Mouse (Mus musculus) hindbrain, embryonic 11.5 days (tissue): ENCODE measurements around the gene Pcmtd2. TPM values are rescaled to one million over a fixed set of nuclear protein-coding genes. Genes with fewer than 3 reads are reported as not detected.

Source experiments
- ATAC-seq: fragments of 200-750 bp; cut with Nextera tagmentation; 2 replicates; pipeline ENCODE4 v1.8.0; 2017; ENCODE audit warnings: mild to moderate bottlenecking, moderate TSS enrichment, moderate library complexity; ENCODE audit not compliant: low FRiP score
- DNase-seq: peaks from one replicate; pipeline ENCODE4 v3.0.0-alpha.2; 2015; ENCODE audit warnings: low spot score
- H3K27ac ChIP-seq: fragments of 300-500 bp; sonication (generic); 2 replicates; pipeline ENCODE4 v1.5.1; 2014; ENCODE audit warnings: mild to moderate bottlenecking, low read depth, low read length
- H3K27me3 ChIP-seq: fragments of 300-500 bp; sonication (generic); 2 replicates; pipeline ENCODE4 v1.6.1; 2014; ENCODE audit warnings: mild to moderate bottlenecking, low read length, moderate library complexity, mixed read lengths; ENCODE audit not compliant: control insufficient read depth, insufficient read depth
- H3K36me3 ChIP-seq: fragments of 300-500 bp; sonication (generic); 2 replicates; pipeline ENCODE4 v1.6.1; 2014; ENCODE audit warnings: mild to moderate bottlenecking, low read length, moderate library complexity, mixed read lengths; ENCODE audit not compliant: control insufficient read depth, insufficient read depth
- H3K4me1 ChIP-seq: fragments of 300-500 bp; sonication (generic); replicated peaks from 2 replicates; pipeline ENCODE4 v1.6.1; 2014; ENCODE audit warnings: low read length, mixed read lengths; ENCODE audit not compliant: control insufficient read depth, insufficient read depth
- H3K4me2 ChIP-seq: fragments of 300-500 bp; sonication (generic); replicated peaks from 2 replicates; pipeline ENCODE4 v1.6.1; 2014; ENCODE audit warnings: mild to moderate bottlenecking, low read depth, low read length
- H3K4me3 ChIP-seq: fragments of 300-500 bp; sonication (generic); 2 replicates; pipeline ENCODE4 v1.5.1; 2014; ENCODE audit warnings: low read depth, low read length
- H3K9ac ChIP-seq: fragments of 300-500 bp; sonication (generic); 2 replicates; pipeline ENCODE4 v1.6.1; 2014; ENCODE audit warnings: low read depth, low read length
- H3K9me3 ChIP-seq: fragments of 300-500 bp; sonication (generic); 2 replicates; pipeline ENCODE4 v1.6.1; 2016; ENCODE audit warnings: low read length; ENCODE audit not compliant: control insufficient read depth
- WGBS: fragments of 180-500 bp; shearing (Covaris S2); extraction: QIAGEN DNeasy Blood & Tissue Kit; methylation state at CpG from one replicate; pipeline ENCODE4 v1.1.7; 2014; 5-methylcytosine and 5-hydroxymethylcytosine counted together
- polyA plus RNA-seq: library from polyadenylated mRNA; unstranded; fragments of >200 nt; fragmentation: Nextera tagmentation; extraction: Ambion mirVana; gene quantifications from 2 replicates; pipeline ENCODE4 v1.2.1, GENCODE M21; 2014

Gene Pcmtd2
- polyA plus RNA-seq, 1 experiment from 2014 or later = 33.8 TPM

- WGBS = 84% methylated on average over 5 of the region's 5 CpGs
- H3K4me2 ChIP-seq = no peak overlapping the region
- no peak for ATAC-seq
Observed at GRCm38 (mm10) chr2:181845709-181846394, 8.2 kb downstream of the Pcmtd2 start.

GRCm38 (mm10) chr2:181863791-181864535, 26.3 kb downstream of the Pcmtd2 start, which contains the start of gene Polr3k:
Polr3k (plus strand) TSS chr2:181864337.
- H3K4me3 ChIP-seq = peak within 1 kb of the TSS; percentile 48

More at GRCm38 (mm10) chr2:181845709-181846394, 8.2 kb downstream of the Pcmtd2 start:
- no peak overlapping the region for H3K9ac ChIP-seq
- H3K4me1 ChIP-seq = no peaks in the 10 kb centered on the region
- H3K9me3 ChIP-seq = no peaks in the 10 kb centered on the region
- H3K27ac ChIP-seq = no peak overlapping the region
- DNase-seq = no peak
- H3K4me3 ChIP-seq = no peak overlapping the region
- peaks cover 2% of the 10 kb centered on the region; the same call in 1 of the 2 replicates for H3K36me3 ChIP-seq
- no peaks in the 10 kb centered on the region for H3K27me3 ChIP-seq

GRCm38 (mm10) chr2:181864536-181864860, 26.8 kb downstream of the Pcmtd2 start:
- Histone ChIP-seq H3K27me3 (no peaks in the 10 kb centered on the region), H3K27ac (peak overlapping the region; percentile 12; the same call in 1 of the 2 replicates), H3K4me1 (peaks cover 5% of the 10 kb centered on the region; the same call in 1 of the 2 replicates), H3K9ac (peak overlapping the region; percentile 55), H3K4me2 (peak overlapping the region; percentile 49), H3K9me3 (no peaks in the 10 kb centered on the region), H3K4me3 (peak overlapping the region; percentile 48), H3K36me3 (no peaks in the 10 kb centered on the region)
- ATAC-seq = peak; percentile 65; the same call in 1 of the 2 replicates
- under 1% methylated on average over 22 of the region's 22 CpGs for WGBS
- DNase-seq = no peak

More at GRCm38 (mm10) chr2:181863791-181864535, 26.3 kb downstream of the Pcmtd2 start, which contains the start of gene Polr3k:
- peak within 1 kb of the TSS; percentile 69; the same call in 1 of the 2 replicates for H3K27ac ChIP-seq
- DNase-seq (peak; percentile 92), ATAC-seq (peak; percentile 100)
- peak within 1 kb of the TSS; percentile 69 for H3K9ac ChIP-seq
- H3K9me3 ChIP-seq = no peaks in the 10 kb centered on the region
- no peaks in the 10 kb centered on the region for H3K27me3 ChIP-seq
- peaks cover 5% of the 10 kb centered on the region; the same call in 1 of the 2 replicates for H3K4me1 ChIP-seq
- H3K36me3 ChIP-seq = no peaks in the 10 kb centered on the region
- WGBS = under 1% methylated on average over 35 of the region's 35 CpGs
- peak within 1 kb of the TSS; percentile 59 for H3K4me2 ChIP-seq

GRCm38 (mm10) chr2:181866931-181867330, 29.3 kb downstream of the Pcmtd2 start:
- 70% methylated on average over 5 of the region's 5 CpGs for WGBS
- DNase-seq = peak; percentile 76
- H3K27me3 ChIP-seq = no peaks in the 10 kb centered on the region
- no peak overlapping the region for H3K9ac ChIP-seq
- H3K4me3 ChIP-seq = no peak overlapping the region
- peaks cover 5% of the 10 kb centered on the region; the same call in 1 of the 2 replicates for H3K4me1 ChIP-seq
- ATAC-seq = no peak
- H3K4me2 ChIP-seq = no peak overlapping the region
- no peaks in the 10 kb centered on the region for H3K36me3 ChIP-seq
- H3K9me3 ChIP-seq = no peaks in the 10 kb centered on the region
- no peak overlapping the region for H3K27ac ChIP-seq

GRCm38 (mm10) chr2:181871039-181871438, 33.4 kb downstream of the Pcmtd2 start:
- H3K9ac ChIP-seq = no peak overlapping the region
- no peak overlapping the region for H3K27ac ChIP-seq
- H3K4me3 ChIP-seq = no peak overlapping the region
- H3K36me3 ChIP-seq = no peaks in the 10 kb centered on the region
- no peaks in the 10 kb centered on the region for H3K4me1 ChIP-seq
- H3K9me3 ChIP-seq = no peaks in the 10 kb centered on the region
- no peak overlapping the region for H3K4me2 ChIP-seq
- ATAC-seq (no peak; the same call in 1 of the 2 replicates), DNase-seq (no peak)
- no peaks in the 10 kb centered on the region for H3K27me3 ChIP-seq
- WGBS = 92% methylated on average over 2 of the region's 2 CpGs

- Histone ChIP-seq H3K36me3 (no peaks in the 10 kb centered on the region), H3K9me3 (no peaks in the 10 kb centered on the region), H3K27ac (no peak overlapping the region), H3K4me2 (no peak overlapping the region), H3K4me3 (no peak overlapping the region), H3K4me1 (no peaks in the 10 kb centered on the region), H3K27me3 (no peaks in the 10 kb centered on the region), H3K9ac (no peak overlapping the region)
- ATAC-seq = no peak
- 73% methylated on average over 1 of the region's 1 CpGs for WGBS
- no peak for DNase-seq
Observed at GRCm38 (mm10) chr2:181878903-181879302, 41.2 kb downstream of the Pcmtd2 start.

- no peaks in the 10 kb centered on the region for H3K27me3 ChIP-seq
- no peak overlapping the region for H3K27ac ChIP-seq
- no peaks in the 10 kb centered on the region for H3K36me3 ChIP-seq
- ATAC-seq (no peak), DNase-seq (no peak)
- H3K4me2 ChIP-seq = no peak overlapping the region
- 89% methylated on average over 3 of the region's 3 CpGs for WGBS
- H3K4me1 ChIP-seq = no peaks in the 10 kb centered on the region
- no peaks in the 10 kb centered on the region for H3K9me3 ChIP-seq
- no peak overlapping the region for H3K4me3 ChIP-seq
- H3K9ac ChIP-seq = no peak overlapping the region
Observed at GRCm38 (mm10) chr2:181883022-181883749, 45.5 kb downstream of the Pcmtd2 start.
